In the genomic region with DNA sequence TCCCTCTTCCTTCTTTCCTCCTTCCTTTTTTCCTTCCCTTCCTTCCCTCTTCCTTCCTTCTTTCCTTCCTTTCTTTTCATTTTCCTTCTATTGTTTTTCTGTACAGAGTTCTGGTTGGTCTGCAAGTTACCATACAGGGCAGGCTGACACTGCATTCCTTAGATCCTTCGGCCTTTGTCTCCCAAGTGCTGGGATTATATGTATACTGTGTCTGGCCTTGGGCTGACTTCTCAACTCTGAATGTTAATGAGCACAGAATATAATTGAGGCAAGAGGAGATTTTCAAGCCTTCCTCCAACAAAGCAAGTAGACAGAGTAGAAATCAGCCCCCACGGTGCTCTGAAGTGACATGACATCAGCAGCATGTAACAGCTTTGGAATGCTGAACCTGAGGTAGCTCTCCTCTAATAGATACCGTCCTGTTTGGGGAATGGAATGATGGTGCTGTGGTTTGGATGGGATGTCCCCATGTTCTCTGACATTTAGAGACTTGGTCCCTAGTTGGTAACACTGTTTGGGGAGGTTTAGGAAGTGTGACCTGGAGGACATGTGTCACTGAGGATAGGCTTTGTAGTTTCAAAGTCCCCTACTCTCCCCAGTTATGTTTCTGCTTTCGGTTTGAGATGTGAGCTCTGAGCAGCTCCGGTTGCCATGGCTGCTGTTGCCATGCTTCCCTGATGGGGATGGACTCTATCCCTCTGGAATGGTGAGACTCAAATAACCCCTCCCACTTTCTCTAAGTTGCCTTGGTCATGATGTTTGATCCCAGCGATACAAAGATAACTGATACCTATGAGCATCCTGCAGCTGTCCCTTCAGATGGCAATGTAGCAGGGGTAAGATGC, we compare ENCODE assay signal across 11 mouse cellular contexts.
DNase-seq lines count a peak whose midpoint lies in the region; ATAC-seq and TF ChIP-seq lines count a peak whose summit lies in the region.
"Had no signal": no experiment of that assay in that cellular context is flagged by ENCODE, and none has a peak within 500 bp of the region (broad histone marks: within the 10 kb centered on the region; RNA-seq: fewer than 3 reads in every experiment).

No protein-coding gene starts in this region.

- no peak overlapping the region for H3K4me2 ChIP-seq in hindbrain, embryonic 12.5 days (replicated peaks)
- peak overlapping the region; percentile 8 for H3K4me2 ChIP-seq in myocyte (ENCODE audit: low read depth)

- H3K9me3 ChIP-seq in hindbrain, embryonic 12.5 days (replicated peaks), result no peaks in the 10 kb centered on the region

- H3K4me1 ChIP-seq in hindbrain, embryonic 12.5 days, result peaks cover 8% of the 10 kb centered on the region

- H3K79me2 ChIP-seq in myocyte (ENCODE audit: control insufficient read depth, insufficient read depth), result no peaks in the 10 kb centered on the region

- H3K4me3 ChIP-seq in hindbrain, embryonic 12.5 days, result no peak overlapping the region
- no peak overlapping the region for H3K4me3 ChIP-seq in myocyte
- H3K4me3 ChIP-seq: heart, adult 2 months had no signal

- no peak overlapping the region for H3K9ac ChIP-seq in hindbrain, embryonic 12.5 days
- H3K9ac ChIP-seq: liver, embryonic 14.5 days had no signal

- no peaks in the 10 kb centered on the region for H3K27me3 ChIP-seq in hindbrain, embryonic 12.5 days
- no peaks in the 10 kb centered on the region for H3K27me3 ChIP-seq in myocyte (ENCODE audit: control insufficient read depth, insufficient read depth, insufficient read length)

- no peak overlapping the region for H3ac ChIP-seq in myocyte (ENCODE audit: control insufficient read depth, insufficient read length)

- WGBS in hindbrain, embryonic 12.5 days, result 41% methylated on average over 6 of the region's 6 CpGs

- H3K27ac ChIP-seq in hindbrain, embryonic 12.5 days, result no peak overlapping the region
- H3K27ac ChIP-seq: heart, adult 2 months; kidney, postnatal 0 days; liver, embryonic 14.5 days had no signal

- no peak for TF ChIP-seq POLR2A in myocyte (IDR thresholded peaks at IDR 0.05; ENCODE audit: insufficient read length, low read depth)

- H3K36me3 ChIP-seq in hindbrain, embryonic 12.5 days, result no peaks in the 10 kb centered on the region
- no peaks in the 10 kb centered on the region for H3K36me3 ChIP-seq in myocyte (ENCODE audit: control insufficient read depth, insufficient read depth)

- DNase-seq in layer of hippocampus, adult 18-20 months (ENCODE audit: low spot score in 2 of 2), result peak; percentile 7 to 35
- no peak for DNase-seq in layer of hippocampus, postnatal 25 days (ENCODE audit: extremely low spot score in 1 of 2, low spot score in 1 of 2)
- peak; percentile 46 for DNase-seq in R1 (ENCODE audit: low read depth, low spot score)
- DNase-seq in thymus, adult 18-20 months, result no peak
- DNase-seq: heart, adult 2 months; thymus, postnatal 36 days had no signal

- ATAC-seq in hindbrain, embryonic 12.5 days (ENCODE audit: low FRiP score), result 0 out of 2 replicates have a peak, but pooled peaks have one; percentile 38
- no peak for ATAC-seq in cerebellum, adult (ENCODE audit: insufficient number of reproducible peaks, low FRiP score, low TSS enrichment)

TF ChIP-seq in myocyte, 11 proteins besides CTCF, POLR2A, EP300 and RAD21:
- TF ChIP-seq MYOD1 (IDR thresholded peaks at IDR 0.05; ENCODE audit: control insufficient read depth in 1 of 3, insufficient read length in 2 of 3, low read depth in 2 of 3) (no peak), CEBPB (IDR thresholded peaks at IDR 0.05; ENCODE audit: insufficient read depth, poor library complexity, severe bottlenecking) (no peak)

Comparison
In these comparisons a context has a peak if more than half of its experiments do, and no peak if none do; other contexts are left out.
1. DNase-seq: peak in layer of hippocampus, adult 18-20 months (2 of 2) and R1 (single experiment); none in layer of hippocampus, postnatal 25 days (0 of 2) and thymus, adult 18-20 months (0 of 2).